Mouse (Mus musculus) midbrain, postnatal 0 days (tissue): ENCODE results near the gene Serinc3. TPM values are rescaled to one million over a fixed set of nuclear protein-coding genes. Genes with fewer than 3 reads are reported as not detected.

Experiments used
- ATAC-seq: fragments of 200-750 bp; cut with Nextera tagmentation; 2 replicates; pipeline ENCODE4 v1.8.0; 2017; ENCODE audit warnings: moderate number of reproducible peaks, mild to moderate bottlenecking, moderate TSS enrichment, moderate library complexity; ENCODE audit not compliant: low FRiP score
- DNase-seq: peaks from one replicate; pipeline ENCODE4 v3.0.0-alpha.2; 2015; ENCODE audit warnings: low spot score
- H3K27ac ChIP-seq: fragments of 300-500 bp; sonication (generic); 2 replicates; pipeline ENCODE4 v1.5.1; 2014; ENCODE audit warnings: low read depth, mild to moderate bottlenecking, low read length, mixed read lengths
- H3K27me3 ChIP-seq: fragments of 300-500 bp; sonication (generic); 2 replicates; pipeline ENCODE4 v1.6.1; 2014; ENCODE audit warnings: low read length, control low read depth, mixed read lengths; ENCODE audit not compliant: insufficient read depth
- H3K36me3 ChIP-seq: fragments of 300-500 bp; sonication (generic); 2 replicates; pipeline ENCODE4 v1.6.1; 2014; ENCODE audit warnings: low read length, control low read depth, mixed read lengths; ENCODE audit not compliant: insufficient read depth
- H3K4me1 ChIP-seq: fragments of 300-500 bp; sonication (generic); 2 replicates; pipeline ENCODE4 v1.6.1; 2014; ENCODE audit warnings: mild to moderate bottlenecking, control low read depth, antibody characterized with exemption, low read length, mixed read lengths; ENCODE audit not compliant: insufficient read depth
- H3K4me2 ChIP-seq: fragments of 300-500 bp; sonication (generic); 2 replicates; pipeline ENCODE4 v1.6.1; 2014; ENCODE audit warnings: low read depth, mild to moderate bottlenecking, low read length, mixed read lengths; ENCODE audit not compliant: poor library complexity, severe bottlenecking
- H3K4me3 ChIP-seq: fragments of 300-500 bp; sonication (generic); 2 replicates; pipeline ENCODE4 v1.5.1; 2014; ENCODE audit warnings: low read depth, mild to moderate bottlenecking, low read length, moderate library complexity
- H3K9ac ChIP-seq: fragments of 300-500 bp; sonication (generic); replicated peaks from 2 replicates; pipeline ENCODE4 v1.6.1; 2014; ENCODE audit warnings: mild to moderate bottlenecking, low read length, moderate library complexity, mixed read lengths; ENCODE audit not compliant: poor library complexity, severe bottlenecking
- H3K9me3 ChIP-seq: fragments of 300-500 bp; sonication (generic); 2 replicates; pipeline ENCODE4 v1.6.1; 2016; ENCODE audit warnings: low read length, control low read depth
- CTCF ChIP-seq: IDR thresholded peaks from 2 replicates; pipeline ENCODE4 v1.5.1; 2016; ENCODE audit warnings: antibody characterized with exemption, mild to moderate bottlenecking
- WGBS: fragments of 180-500 bp; shearing (Covaris S2); extraction: QIAGEN DNeasy Blood & Tissue Kit; methylation state at CpG from one replicate; pipeline ENCODE4 v1.1.7; 2014; 5-methylcytosine and 5-hydroxymethylcytosine counted together
- polyA plus RNA-seq: library from polyadenylated mRNA; unstranded; fragments of >200 nt; fragmentation: Nextera tagmentation; extraction: Ambion mirVana; gene quantifications from 2 replicates; pipeline ENCODE4 v1.2.1, GENCODE M21; 2015
- total RNA-seq: library from RNA; depleted of rRNA; stranded (reverse); fragments of >200 nt; gene quantifications from 2 replicates; pipeline ENCODE4 v1.2.3, GENCODE M21; 2014

Gene Serinc3
- total and polyA plus RNA-seq, 2 experiments from 2014 or later: 35.9 to 96.1 TPM

- Histone ChIP-seq H3K27me3 (no peaks in the 10 kb centered on the region), H3K4me1 (no peaks in the 10 kb centered on the region; the same call in 1 of the 2 replicates), H3K4me3 (no peak overlapping the region), H3K27ac (no peak overlapping the region), H3K4me2 (no peak overlapping the region), H3K9ac (no peak overlapping the region), H3K9me3 (no peaks in the 10 kb centered on the region), H3K36me3 (peaks cover 21% of the 10 kb centered on the region)
- ATAC-seq (no peak), DNase-seq (no peak)
- TF ChIP-seq CTCF: no peak
- 87% methylated on average over 7 of the region's 7 CpGs for WGBS
Observed at GRCm38 (mm10) chr2:163608008-163608407, 36.9 kb downstream of the Serinc3 start.

- WGBS: 86% methylated on average over 7 of the region's 7 CpGs
- Histone ChIP-seq H3K4me2 (no peak overlapping the region), H3K9ac (no peak overlapping the region), H3K4me1 (peaks cover 3% of the 10 kb centered on the region; the same call in 1 of the 2 replicates), H3K9me3 (no peaks in the 10 kb centered on the region), H3K27ac (no peak overlapping the region), H3K27me3 (no peaks in the 10 kb centered on the region), H3K36me3 (peaks cover 7% of the 10 kb centered on the region), H3K4me3 (no peak overlapping the region)
- no peak for DNase-seq
- no peak for ATAC-seq
- TF ChIP-seq CTCF: no peak
Observed at GRCm38 (mm10) chr2:163606161-163606560, 38.8 kb downstream of the Serinc3 start.

DNA sequence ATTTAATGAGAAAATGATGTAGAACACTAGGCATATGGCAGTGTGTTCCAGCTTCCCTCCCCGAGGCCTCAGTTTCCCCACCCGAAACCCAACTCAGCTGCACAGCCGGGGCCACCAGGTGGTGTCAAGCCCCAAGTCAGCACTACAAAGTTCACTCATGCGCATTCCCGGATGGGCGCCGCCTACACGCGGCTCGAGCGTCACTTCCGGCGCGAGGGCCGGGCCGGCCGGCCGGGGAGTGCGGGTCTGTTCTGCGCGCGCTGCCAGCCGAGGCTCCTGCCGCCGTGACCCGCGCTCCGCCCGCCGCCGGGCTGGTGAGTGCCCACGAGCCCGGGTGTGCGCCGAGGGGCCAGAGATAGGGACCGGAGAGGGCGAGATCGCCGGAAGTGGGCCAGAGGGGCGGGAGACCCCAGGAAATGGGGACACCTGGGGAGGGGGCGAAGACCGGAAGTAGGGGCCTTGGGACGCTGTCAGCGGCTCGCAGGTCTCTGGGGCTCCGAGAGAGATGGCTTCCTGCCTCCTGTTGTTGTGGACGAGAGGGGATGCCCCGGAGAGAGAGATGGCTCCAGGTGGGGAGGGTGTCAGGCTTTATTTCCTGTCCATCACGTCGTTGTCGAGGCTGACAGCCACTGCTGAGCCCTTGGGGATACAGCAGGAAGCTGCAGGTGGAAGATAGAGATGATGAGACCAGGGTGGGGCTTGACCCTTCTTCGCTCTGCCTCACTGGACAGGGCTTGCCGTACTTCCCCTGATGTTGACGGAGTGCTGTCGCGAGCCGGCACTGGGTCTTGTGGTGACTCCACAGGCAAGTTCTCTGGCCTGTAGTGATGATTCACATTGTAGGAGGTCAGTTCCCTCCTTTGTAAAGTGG is 42.6 kb downstream of the Serinc3 start, which contains the start of gene Ttpal:
Ttpal (plus strand) TSS at position 214 of the 871 bp plus-strand sequence.
- Histone ChIP-seq H3K27me3 (no peaks in the 10 kb centered on the region), H3K27ac (peak within 1 kb of the TSS; percentile 95), H3K4me1 (peaks cover 3% of the 10 kb centered on the region; the same call in 1 of the 2 replicates), H3K4me2 (peak within 1 kb of the TSS; percentile 90), H3K9me3 (no peaks in the 10 kb centered on the region), H3K4me3 (peak within 1 kb of the TSS; percentile 88), H3K9ac (peak within 1 kb of the TSS; percentile 87), H3K36me3 (no peaks in the 10 kb centered on the region)
- WGBS: 1% methylated on average over 56 of the region's 57 CpGs
- peak; percentile 93 for ATAC-seq
- peak; percentile 92 for DNase-seq
- TF ChIP-seq CTCF: peak; percentile 77

- WGBS: 74% methylated on average over 7 of the region's 7 CpGs
- Histone ChIP-seq H3K27ac (peak overlapping the region; percentile 95; the same call in 1 of the 2 replicates), H3K4me1 (peaks cover 3% of the 10 kb centered on the region; the same call in 1 of the 2 replicates), H3K9ac (no peak overlapping the region), H3K27me3 (no peaks in the 10 kb centered on the region), H3K4me3 (peak overlapping the region; percentile 88), H3K36me3 (no peaks in the 10 kb centered on the region), H3K9me3 (no peaks in the 10 kb centered on the region), H3K4me2 (peak overlapping the region; percentile 90)
- TF ChIP-seq CTCF: no peak
- no peak for DNase-seq
- no peak for ATAC-seq
Observed at GRCm38 (mm10) chr2:163601712-163602100, 43.2 kb downstream of the Serinc3 start.

GRCm38 (mm10) chr2:163601066-163601465 is 43.9 kb downstream of the Serinc3 start:
- Histone ChIP-seq H3K27me3 (no peaks in the 10 kb centered on the region), H3K4me2 (no peak overlapping the region), H3K9me3 (no peaks in the 10 kb centered on the region), H3K4me3 (no peak overlapping the region), H3K36me3 (no peaks in the 10 kb centered on the region), H3K4me1 (peaks cover 3% of the 10 kb centered on the region; the same call in 1 of the 2 replicates), H3K9ac (no peak overlapping the region), H3K27ac (no peak overlapping the region)
- 94% methylated on average over 7 of the region's 7 CpGs for WGBS
- no peak for TF ChIP-seq CTCF
- DNase-seq (no peak), ATAC-seq (no peak)

GRCm38 (mm10) chr2:163599226-163599625 is 45.7 kb downstream of the Serinc3 start:
- no peaks in the 10 kb centered on the region for H3K27me3 ChIP-seq
- DNase-seq: peak; percentile 60
- 3% methylated on average over 1 of the region's 1 CpGs for WGBS
- H3K4me2 ChIP-seq: no peak overlapping the region
- H3K36me3 ChIP-seq: no peaks in the 10 kb centered on the region
- H3K9ac ChIP-seq: no peak overlapping the region
- H3K9me3 ChIP-seq: no peaks in the 10 kb centered on the region
- no peak for ATAC-seq
- no peak overlapping the region for H3K4me3 ChIP-seq
- peak; percentile 84 for TF ChIP-seq CTCF
- no peak overlapping the region for H3K27ac ChIP-seq
- peaks cover 3% of the 10 kb centered on the region; the same call in 1 of the 2 replicates for H3K4me1 ChIP-seq
